Comparison of ENCODE assay signal across 8 mouse cellular contexts in genomic region chr16:21641944-21642343, GRCm38 (mm10). TPM values are rescaled to one million over a fixed set of nuclear protein-coding genes. Genes with fewer than 3 reads are reported as not detected.
DNase-seq lines count a peak whose midpoint lies in the region; ATAC-seq and TF ChIP-seq lines count a peak whose summit lies in the region.

No protein-coding gene starts in this region.

- TF ChIP-seq POLR2A in lung, adult 2 months (IDR thresholded peaks at IDR 0.05; ENCODE audit: borderline replicate concordance, extremely low read depth, low read depth, low read length) = no peak

- no peaks in the 10 kb centered on the region for H3K27me3 ChIP-seq in neural tube, embryonic 15.5 days (replicated peaks)
- no peaks in the 10 kb centered on the region for H3K27me3 ChIP-seq in hindbrain, embryonic 11.5 days (ENCODE audit: control insufficient read depth, insufficient read depth, low read length)

- H3K9ac ChIP-seq in neural tube, embryonic 15.5 days (replicated peaks) = no peak overlapping the region
- no peak overlapping the region for H3K9ac ChIP-seq in hindbrain, embryonic 11.5 days (ENCODE audit: low read depth, low read length)

- no peak overlapping the region for H3K4me3 ChIP-seq in lung, adult 2 months (replicated peaks; ENCODE audit: extremely low read depth, low read depth, low read length)
- H3K4me3 ChIP-seq in neural tube, embryonic 15.5 days (replicated peaks) = no peak overlapping the region
- H3K4me3 ChIP-seq in hindbrain, embryonic 11.5 days (ENCODE audit: low read depth, low read length) = no peak overlapping the region

- H3K27ac ChIP-seq in neural tube, embryonic 15.5 days (replicated peaks) = no peak overlapping the region
- H3K27ac ChIP-seq in hindbrain, embryonic 11.5 days (ENCODE audit: low read depth, low read length) = no peak overlapping the region

- peak; percentile 43 for DNase-seq in CD4-positive, CD25-positive, alpha-beta regulatory T cell, adult 2 months (ENCODE audit: low read depth, low spot score)
- peak; percentile 57 for DNase-seq in brain, adult 2 months (ENCODE audit: low read depth, low spot score)
- DNase-seq in induced T-regulatory cell, adult 2 months (ENCODE audit: low read depth) = peak; percentile 49
- peak; percentile 16 for DNase-seq in lung, adult 2 months
- DNase-seq in cerebellum, adult 9-11 months = no peak
- DNase-seq in thymus, postnatal 36 days = no peak
- DNase-seq in hindbrain, embryonic 11.5 days (ENCODE audit: low spot score) = no peak

- WGBS in lung, adult 2 months = 23% methylated on average over 3 of the region's 3 CpGs
- 87% methylated on average over 3 of the region's 3 CpGs for WGBS in neural tube, embryonic 15.5 days
- 92% methylated on average over 3 of the region's 3 CpGs for WGBS in hindbrain, embryonic 11.5 days

- no peak overlapping the region for H3K4me2 ChIP-seq in neural tube, embryonic 15.5 days
- H3K4me2 ChIP-seq in hindbrain, embryonic 11.5 days (replicated peaks; ENCODE audit: low read depth, low read length) = no peak overlapping the region

- no peaks in the 10 kb centered on the region for H3K9me3 ChIP-seq in neural tube, embryonic 15.5 days (replicated peaks)
- no peaks in the 10 kb centered on the region for H3K9me3 ChIP-seq in hindbrain, embryonic 11.5 days (ENCODE audit: control insufficient read depth, low read length)

- TF ChIP-seq CTCF in lung, adult 2 months (IDR thresholded peaks at IDR 0.05; ENCODE audit: insufficient read depth, low read length) = no peak

- ATAC-seq in neural tube, embryonic 15.5 days (ENCODE audit: low FRiP score) = no peak
- no peak for ATAC-seq in hindbrain, embryonic 11.5 days (ENCODE audit: low FRiP score)

- peaks cover 48% of the 10 kb centered on the region for H3K4me1 ChIP-seq in lung, adult 2 months (ENCODE audit: control insufficient read depth, insufficient read depth, low read length)
- peaks cover 14% of the 10 kb centered on the region; the same call in 1 of the 2 replicates for H3K4me1 ChIP-seq in neural tube, embryonic 15.5 days
- no peaks in the 10 kb centered on the region for H3K4me1 ChIP-seq in hindbrain, embryonic 11.5 days (replicated peaks; ENCODE audit: control insufficient read depth, insufficient read depth, low read length)

- peaks cover 10% of the 10 kb centered on the region; the same call in 1 of the 2 replicates for H3K36me3 ChIP-seq in neural tube, embryonic 15.5 days
- no peaks in the 10 kb centered on the region for H3K36me3 ChIP-seq in hindbrain, embryonic 11.5 days (ENCODE audit: control insufficient read depth, insufficient read depth, low read length)

RNA-seq across cellular contexts. Expression of gene 2510009E07Rik, which starts 52.5 kb away (rescaled TPM):
- polyA plus RNA-seq in lung, adult 2 months (2012; rRNA removed) = 20.9 and 22.5 TPM in 2 replicates
- 36.5 and 41.9 TPM in 2 replicates for polyA plus RNA-seq in neural tube, embryonic 15.5 days (2015; fragmentation: Nextera tagmentation; extraction: Ambion mirVana)
- 28.1 and 33.8 TPM in 2 replicates for polyA plus RNA-seq in hindbrain, embryonic 11.5 days (2014; fragmentation: Nextera tagmentation; extraction: Ambion mirVana)

Comparison
In these comparisons a context has a peak if more than half of its experiments do, and no peak if none do; other contexts are left out.
1. DNase-seq: peak in CD4-positive, CD25-positive, alpha-beta regulatory T cell, adult 2 months (single experiment), brain, adult 2 months (single experiment), induced T-regulatory cell, adult 2 months (single experiment) and lung, adult 2 months (single experiment); none in cerebellum, adult 9-11 months (single experiment), thymus, postnatal 36 days (0 of 2) and hindbrain, embryonic 11.5 days (single experiment).